Mouse (Mus musculus) liver, postnatal 0 days (tissue): Measurements from ENCODE around the gene Crym.

Experiments
- CTCF ChIP-seq: sonication (generic); IDR thresholded peaks from 2 replicates; pipeline ENCODE4 v1.5.1; 2016; ENCODE audit warnings: antibody characterized with exemption, low read depth
- EP300 ChIP-seq: IDR thresholded peaks from 2 replicates; pipeline ENCODE4 v1.6.1; 2016; ENCODE audit warnings: antibody characterized with exemption, low read depth, mild to moderate bottlenecking

GRCm38 (mm10) chr7:120190150-120190665 lies 11.7 kb downstream of the Crym start:
- TF ChIP-seq CTCF (no peak), EP300 (no peak)
